Mouse (Mus musculus) T-helper 17 cell (primary cell): Measurements from ENCODE around the gene Nfkb1.

Experiments
- in situ Hi-C, 2 experiments: fragments of 300-600 bp; cut with MboI, MseI; formaldehyde crosslinking; loops; 1 replicate in 1 of 2; 2 replicates in 1 of 2; pipeline ENCODE4 v1.15.1; 2025; ENCODE audit warnings: high pct_unique_total_duplicates in 2 of 2

Nfkb1 gene

DNA sequence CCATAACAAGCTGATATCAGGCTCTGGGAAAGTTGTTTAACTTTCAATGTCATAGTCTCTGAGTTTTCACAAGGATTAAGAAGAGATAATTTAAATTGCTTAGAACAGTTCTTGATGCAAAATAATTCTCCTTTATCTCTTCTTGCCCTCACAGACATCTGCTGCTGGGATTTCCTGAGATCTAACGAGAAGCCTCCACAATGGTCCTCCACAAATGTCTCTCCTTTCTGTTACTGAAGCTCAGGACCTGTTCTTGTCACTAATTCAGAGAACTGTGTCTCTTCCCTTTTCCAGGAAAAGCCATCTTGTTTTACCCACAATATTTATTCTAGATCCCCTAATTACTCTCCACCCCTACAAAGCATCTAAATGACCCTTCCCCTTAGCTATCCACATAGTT lies 56.3 kb downstream of the Nfkb1 start:
- in situ Hi-C loops = no loop called here

DNA sequence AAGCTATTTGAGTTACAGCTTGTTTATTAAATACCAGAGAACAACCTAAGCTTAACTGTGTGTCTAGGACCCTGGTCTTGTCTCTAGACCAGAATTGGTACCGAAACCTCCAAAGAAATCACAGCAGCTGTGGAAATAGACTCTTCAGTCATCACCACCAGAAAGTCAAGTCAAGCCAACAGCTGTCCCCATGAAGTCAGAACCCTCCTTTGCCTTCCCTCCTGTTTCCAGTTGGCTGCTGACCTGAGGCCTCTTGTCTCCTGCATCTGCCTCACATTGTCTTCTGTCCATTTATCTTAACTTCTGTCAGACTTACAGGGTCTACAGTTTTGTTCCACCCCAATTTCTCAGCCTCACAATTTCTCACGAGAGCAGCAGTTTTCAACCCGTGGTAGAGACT lies 57.1 kb downstream of the Nfkb1 start:
- in situ Hi-C loops = no loop called here

DNA sequence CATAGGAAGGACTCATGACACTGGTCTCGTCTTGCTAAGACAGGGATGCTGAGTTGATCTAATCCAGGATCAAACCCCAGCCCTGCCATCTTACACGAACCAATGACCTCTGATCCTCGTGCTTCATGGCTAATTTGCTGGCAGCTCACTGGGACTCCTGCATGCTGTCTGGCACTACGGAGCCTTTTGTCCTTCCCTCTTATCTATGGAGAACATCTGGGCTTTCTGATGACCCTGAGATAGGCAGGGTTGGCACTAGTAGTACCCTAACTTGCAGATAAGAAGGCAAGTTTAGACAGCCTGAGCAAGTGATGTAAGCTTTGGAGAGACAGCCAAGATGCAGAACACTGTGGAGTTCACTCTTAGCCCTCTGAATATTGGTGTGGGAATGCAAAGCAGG lies 59.5 kb downstream of the Nfkb1 start:
- in situ Hi-C loops = no loop called here

DNA sequence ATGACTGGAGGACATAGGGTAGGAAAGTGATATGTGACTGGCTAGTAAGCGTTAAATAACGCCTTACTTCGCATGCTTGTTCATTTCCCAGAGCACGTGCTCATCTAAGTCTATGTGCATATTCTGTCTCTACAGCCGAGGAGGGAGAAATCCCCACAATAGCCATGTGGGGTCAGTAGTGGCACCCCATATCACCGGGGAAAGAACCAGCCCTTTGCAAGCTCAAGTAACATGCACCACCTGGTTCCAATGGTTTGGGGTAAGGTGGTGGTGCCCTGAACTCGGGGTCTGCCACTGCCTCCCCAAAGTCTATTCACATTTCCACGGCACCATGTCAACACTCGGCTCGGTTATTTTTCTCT lies 60.3 kb downstream of the Nfkb1 start:
- in situ Hi-C loops = no loop called here

DNA sequence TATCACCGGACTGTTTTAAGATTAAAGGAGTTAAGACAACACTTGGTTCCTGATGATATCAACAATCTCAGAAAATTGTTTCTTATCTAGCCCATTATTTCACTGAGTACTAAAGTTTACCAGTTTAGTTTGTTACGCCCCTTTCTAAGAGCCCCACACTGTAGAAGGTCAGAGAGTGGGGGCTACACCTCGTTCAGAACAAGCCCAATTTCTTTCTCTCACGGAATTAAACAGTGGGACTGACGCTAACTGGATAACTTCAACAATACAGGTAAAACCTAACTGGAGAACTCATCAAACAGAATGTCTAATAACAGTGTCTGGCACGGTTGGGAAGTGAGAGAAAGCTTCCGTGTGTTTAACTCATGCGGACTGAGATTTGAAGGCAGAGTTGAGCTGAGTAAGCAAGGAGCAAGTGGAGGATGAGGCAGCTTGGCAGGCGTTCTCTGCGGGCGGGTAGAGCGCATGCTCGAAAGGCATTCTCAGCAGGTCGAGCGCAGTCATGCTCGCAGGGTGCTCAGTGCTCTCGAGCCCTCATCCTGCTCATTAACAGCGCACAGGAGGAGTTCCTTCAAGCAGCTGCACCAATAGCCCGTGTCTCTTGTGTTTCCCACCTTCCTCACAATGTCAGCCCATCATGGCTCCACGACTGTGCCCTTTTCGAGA lies 60.8 kb downstream of the Nfkb1 start:
- in situ Hi-C loops = no loop called here

DNA sequence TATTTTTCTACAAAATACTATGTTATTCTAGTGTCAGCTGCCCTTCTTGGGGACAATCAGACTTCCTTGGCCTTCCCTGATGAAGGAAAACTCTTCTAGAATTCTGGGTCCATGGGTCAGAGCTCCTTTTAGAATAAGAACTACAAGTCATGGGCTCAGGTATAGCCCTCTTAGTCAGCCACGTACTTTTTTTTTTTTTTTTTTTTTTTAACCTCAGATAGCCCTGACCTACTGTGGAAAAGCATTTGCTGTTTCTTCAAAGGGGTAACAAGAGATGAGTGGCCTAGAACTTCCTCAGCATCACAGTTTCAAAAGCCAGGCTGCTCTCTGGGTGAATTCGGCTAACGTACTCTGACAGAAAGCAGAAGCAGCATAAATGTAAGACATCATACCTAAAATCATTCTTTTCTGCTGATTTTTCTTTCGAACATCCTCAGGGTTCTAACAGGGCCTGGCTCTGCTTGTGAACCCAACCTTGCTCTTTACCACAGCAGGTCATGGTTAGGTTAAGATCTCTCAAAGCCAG lies 61.5 kb downstream of the Nfkb1 start:
- in situ Hi-C loops = no loop called here

DNA sequence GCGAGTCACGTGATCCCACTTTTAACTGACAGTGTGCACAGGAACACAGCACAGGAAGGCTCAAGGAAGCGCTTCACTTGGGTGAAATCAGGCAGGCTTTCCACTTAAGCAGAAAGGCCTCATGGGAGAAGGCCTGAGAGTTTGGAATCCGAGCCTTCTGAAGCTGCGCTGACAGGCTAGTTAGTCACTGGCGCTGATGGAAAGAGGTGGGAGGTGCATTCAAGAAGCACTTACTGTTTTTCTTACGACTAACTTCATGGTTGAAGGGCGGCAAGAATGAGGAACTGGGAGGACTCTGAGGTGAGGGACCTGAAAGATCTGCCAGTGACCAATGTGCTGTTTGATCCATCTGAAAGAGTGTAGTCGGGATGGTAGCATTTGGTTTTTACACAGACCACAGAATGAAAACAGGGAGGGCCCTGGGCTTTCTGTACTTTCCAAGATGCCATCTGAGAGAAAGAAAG lies 62.6 kb downstream of the Nfkb1 start:
- in situ Hi-C loops = no loop called here

DNA sequence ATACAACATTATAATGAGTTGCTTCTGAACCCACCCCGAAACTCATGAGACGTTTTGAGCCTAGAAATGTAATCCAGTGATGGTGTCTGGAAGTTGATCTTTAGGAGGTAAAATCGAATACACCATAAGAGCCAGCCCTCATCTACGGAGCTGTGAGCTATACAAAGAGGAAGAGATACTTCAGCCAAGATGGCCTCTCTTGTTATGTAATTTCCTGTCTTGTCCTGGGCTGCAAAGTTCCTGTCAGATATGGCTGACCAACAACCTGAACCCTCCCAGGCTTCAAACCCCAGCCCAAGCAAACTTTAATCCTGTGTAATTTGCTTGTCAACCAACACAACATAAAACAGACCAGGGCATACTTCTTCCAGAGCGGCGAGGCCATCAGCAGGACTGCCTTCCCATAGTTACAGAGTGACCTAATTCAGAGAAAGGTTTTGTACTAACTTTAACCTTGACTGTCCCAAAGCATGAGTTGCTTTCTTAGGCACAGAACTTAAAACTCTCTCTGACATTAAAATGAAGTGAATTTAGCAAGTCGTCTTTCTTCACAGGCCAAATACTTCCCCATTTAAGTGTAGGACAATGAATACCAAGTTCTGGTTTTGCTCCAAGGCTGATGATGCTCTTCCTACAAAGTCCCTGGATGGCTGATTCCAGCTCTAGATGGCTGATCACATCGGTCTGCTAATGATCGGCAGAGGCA lies 63.2 kb downstream of the Nfkb1 start:
- in situ Hi-C loops = no loop called here

DNA sequence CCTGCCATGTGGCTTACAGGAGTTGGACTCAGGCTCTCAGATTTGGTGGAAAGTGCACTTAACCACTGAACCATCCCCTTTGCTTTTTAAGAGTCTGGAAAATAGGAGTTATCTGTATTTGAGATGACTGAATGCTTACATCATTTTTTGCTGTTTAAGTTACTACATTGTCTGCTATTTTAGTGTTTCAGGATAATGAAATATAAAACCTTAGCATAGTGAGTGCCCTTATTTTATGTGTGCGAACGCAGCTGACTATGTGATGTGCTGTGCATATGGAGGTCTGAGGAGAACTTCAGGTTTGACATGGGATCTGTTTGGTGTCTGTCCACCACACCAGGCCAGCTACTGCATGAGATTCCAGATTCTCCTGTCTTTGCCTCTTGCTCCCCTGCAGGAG lies 66.1 kb downstream of the Nfkb1 start:
- in situ Hi-C loops = no loop called here

DNA sequence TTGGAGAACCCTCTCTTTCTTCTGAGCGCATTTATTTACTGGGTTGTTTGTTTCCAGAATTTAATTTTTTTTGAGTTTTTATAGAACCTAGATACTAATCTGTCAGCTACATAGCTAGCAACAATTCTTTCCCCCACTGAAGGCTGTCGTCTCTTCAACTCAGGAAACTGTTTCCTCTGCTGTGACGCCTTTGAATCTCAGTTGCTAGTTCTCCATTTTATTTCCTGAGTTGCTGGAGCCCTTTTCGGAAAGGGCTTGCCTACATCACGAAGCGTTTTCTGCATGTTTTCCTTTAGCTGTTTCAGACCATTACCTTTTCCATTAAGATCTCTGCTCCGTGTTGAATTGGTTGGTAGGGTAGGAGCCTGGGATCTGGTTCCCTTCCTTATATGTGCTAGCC lies 74.6 kb downstream of the Nfkb1 start:
- in situ Hi-C loops = no loop called here

DNA sequence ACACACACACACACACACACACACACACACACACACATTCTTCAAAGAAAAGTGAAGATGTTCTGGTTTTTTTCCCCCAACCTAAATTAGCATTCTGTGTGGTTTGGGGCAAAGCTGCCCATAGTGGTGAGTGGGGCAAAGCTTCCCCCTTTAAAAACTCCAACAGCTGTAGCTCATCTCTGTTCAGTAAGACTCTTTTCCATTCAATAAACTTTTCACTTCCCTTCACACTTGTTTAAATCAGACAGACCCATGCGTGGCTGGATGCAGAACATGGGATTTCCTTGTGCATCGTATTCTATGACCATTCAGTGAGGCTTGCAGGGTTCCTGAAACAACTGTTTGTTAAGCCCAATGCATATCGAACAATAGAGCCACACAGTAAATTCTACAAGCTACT lies 77.0 kb downstream of the Nfkb1 start:
- in situ Hi-C loops = no loop called here

DNA sequence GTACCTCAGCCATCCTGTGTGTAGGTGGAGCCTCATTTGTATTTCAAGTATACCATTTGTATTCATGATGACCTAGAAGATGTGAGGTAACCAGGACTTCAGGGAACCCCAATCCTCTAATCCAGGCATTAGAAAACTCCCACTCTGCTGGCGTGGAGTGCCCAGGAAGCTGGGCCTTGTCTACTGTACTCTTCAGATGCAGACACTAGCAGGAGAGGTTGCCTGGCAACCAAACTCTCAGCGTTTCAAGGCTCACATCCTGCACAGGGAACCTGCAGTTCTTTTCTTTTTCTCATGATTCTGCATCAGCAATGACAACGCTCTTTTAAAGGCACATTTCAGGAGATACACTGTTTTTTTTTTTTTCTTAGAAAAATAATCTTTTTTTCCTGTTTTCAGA lies 81.1 kb downstream of the Nfkb1 start:
- in situ Hi-C loops = no loop called here

DNA sequence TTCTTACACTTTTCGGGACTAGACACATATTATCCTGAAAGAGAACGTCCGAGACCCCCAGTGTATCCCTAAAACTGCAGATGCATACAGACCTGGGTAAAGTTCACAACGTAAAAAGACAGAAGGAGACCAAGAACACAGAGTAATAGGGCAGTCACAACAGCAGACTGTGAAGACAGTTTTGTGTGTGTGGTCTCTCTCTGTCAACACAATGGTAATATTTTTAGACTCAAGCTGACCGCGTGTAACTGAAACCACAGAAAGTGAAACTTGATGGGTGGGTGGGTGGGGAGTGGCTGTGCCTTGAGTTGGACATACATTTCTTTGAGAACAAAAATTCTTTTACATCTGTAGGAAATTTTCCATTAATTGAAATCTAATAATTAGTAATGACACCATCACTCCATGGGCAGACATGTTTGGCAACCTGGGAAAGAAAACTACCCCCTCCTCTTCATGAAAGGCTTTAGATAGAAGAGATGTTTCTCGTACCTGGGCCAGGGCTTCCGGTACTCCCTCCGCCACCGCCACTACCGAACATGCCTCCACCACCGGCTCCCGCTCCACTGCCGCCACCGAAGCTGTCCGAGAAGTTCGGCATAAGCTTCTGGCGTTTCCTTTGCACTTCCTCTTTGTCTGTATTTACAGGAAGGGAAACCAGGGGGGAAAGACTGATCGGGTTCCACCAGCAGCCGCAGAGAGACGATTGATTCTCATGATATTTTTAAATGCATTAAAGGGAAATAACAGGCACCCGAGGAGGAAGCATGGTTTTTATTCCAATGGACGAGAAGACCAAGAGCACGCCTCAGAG lies 83.5 kb downstream of the Nfkb1 start:
- in situ Hi-C loops = no loop called here

DNA sequence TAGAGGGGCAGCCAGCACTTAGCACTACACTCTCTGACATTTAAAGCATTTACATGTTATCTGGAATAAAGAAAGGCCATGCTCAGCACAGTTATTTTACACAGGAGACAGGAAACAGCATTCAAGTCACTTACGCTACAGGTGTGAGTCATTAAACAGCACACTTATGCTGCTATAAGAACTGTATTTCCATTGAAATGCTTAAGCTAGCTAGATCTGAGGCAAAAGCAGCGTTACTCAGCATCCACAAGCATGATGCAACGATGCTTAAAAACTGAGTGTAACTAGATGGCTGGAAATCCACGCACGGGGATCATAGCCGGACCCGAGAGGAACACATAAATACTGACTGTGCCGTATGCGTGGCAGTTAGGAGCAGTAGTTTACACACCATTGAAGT lies 84.3 kb downstream of the Nfkb1 start:
- in situ Hi-C loops = no loop called here

DNA sequence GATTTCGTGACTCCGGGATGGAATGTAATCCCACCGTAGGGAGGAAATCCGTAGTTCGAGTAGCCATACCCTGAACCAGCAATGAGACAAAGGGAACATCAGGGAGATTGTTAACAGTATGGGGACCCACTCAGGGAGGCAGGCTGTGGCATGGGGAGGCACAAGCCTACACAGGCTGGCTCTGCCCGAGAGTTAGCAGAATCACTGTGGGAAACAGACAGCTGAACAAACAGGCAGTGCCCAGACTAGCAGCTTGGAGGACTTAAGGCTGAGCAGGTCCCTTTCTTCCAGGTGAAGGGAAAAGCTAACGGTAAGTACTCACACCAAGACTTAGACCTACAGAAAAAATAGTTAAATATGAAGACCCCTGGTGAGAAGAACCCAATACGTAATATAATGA lies 84.8 kb downstream of the Nfkb1 start:
- in situ Hi-C loops = no loop called here

DNA sequence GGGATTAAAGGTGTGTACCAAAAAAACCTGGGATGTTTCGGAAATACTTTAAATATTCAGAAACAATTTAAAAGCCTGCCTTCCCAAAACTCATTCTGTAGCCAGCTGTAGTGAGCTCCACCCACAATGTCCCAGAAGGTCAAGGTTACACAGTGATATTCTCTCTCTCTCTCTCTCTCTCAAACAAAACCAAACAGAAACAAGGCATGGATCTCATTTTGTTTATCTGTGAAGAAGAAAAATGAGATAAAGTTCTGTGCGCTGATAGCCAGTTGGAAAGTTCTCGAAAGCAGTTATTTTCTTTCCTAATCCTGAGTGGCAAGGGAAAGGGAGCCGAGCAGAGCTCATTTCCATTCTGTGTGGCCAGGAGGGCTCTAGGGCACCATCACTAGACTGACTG lies 85.9 kb downstream of the Nfkb1 start:
- in situ Hi-C loops = no loop called here

DNA sequence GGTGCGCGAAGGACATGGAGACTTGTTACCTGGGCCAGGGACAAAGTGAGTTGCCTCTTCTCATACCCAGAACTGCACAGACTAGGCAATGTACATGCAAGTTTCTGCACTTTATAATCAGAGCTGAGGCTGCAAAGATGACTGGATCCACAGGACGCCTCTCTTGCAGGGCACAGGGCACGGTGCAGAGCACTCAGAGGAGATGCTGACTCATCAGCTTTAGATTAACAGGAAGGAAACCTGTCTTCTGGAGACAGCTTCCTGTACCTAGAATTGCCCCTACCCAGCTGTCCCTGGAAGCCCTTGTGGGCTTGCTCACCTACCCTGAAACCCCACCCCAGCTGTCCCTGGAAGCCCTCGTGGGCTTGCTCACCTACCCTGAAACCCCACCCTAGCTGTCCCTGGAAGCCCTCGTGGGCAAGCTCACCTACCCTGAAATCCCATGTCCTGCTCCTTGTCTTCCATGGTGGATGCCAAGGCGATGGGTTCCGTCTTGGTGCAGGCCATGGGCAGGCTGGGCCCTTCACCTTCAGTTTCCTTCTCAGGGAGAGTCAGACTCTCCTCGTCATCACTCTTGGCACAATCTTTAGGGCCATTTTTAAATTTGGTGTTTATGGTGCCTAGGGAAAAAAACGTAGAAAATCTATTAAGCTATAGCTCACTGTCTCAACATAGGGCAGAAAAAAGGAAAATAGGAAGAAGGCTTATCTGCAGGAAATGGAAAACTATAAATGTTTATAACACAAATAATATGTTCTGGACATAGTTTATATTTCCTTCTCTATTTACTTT lies 86.5 kb downstream of the Nfkb1 start:
- in situ Hi-C loops = no loop called here

DNA sequence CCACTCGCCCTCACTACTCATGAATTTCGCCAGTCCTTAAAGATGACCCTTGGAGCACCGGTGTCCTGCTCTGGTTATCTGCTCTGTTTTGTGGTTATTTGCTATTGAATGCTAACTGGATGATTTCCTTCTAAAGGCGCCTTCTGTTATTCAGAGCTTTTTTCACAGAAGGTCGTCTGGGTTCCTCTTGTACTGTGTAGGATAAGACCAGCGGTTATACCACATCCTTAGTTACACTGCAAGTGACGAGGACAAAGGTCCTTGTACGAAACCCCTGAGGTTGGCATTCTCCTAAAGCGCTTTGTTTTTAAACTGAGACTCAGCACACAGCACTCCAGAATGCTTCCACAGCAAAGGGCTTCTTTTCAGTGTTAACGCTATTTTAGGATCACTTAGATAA lies 88.6 kb downstream of the Nfkb1 start:
- in situ Hi-C loops = no loop called here

DNA sequence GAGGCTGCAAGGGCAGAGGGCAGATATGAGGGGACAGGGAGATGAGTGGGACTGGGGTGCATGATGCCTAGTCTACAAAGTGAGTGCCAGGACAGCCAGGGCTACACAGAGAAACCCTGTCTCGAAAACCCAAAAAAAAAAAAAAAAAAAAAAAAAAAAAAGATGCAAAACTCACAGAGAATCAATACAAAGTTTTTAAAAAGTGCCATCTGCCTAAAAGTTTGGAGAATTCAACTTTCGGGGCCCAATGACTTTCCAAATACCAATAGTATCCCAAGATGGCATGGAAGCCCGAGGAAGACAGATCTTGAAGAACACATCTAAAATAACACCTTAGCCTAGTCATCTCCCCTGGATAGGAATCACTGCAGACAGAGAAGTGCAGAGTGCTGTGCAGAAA lies 93.0 kb downstream of the Nfkb1 start:
- in situ Hi-C loops = no loop called here

DNA sequence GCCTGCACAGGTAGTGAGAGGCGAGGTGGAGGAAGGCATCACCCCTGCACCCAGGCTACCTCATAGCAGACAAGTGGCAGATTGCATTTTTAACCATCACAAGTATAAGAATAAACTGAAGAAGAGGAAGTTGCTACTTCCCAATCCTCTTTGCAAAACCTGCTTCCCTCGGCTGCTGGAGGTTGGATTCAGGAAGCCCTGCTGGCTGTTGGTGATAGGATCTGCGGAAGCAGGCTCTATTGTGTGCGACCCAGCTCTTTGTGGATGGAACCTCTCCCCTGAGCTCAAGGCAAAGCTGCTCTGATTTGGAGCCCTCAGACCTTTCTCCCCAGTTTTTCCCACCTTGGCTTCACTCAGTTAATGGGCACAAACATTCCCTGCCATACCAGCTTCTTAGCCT lies 94.3 kb downstream of the Nfkb1 start:
- in situ Hi-C loops = no loop called here

DNA sequence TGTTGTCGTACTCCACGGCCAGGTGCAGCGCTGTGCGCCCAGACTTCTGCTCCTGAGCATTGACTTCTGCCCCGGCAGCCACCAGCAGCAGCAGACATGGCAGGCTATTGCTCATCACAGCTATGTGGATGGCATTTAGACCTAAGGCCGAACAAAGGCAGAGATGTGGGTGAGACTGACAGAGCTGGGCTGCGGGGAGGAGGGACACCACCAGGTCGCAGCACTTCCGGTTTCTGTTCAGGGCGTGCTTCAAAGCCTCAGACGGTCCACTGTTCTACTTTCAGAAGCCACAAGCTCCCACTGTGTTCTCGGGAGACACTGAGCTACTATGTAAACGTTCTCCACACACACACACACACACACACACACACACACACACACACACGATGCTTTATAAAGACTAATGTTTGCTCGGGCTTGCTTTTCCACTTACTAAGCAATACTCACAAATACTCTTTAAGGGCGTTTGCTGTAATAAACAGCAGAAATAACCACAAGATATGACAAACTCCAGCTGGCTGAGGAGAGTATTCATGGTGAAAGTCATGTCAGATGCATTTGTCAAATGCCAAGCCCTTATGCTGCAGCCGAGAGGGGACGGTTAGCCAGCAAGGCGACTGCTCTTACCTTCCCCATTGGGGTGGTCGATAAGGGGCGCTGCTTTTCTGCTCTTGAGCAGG lies 97.0 kb downstream of the Nfkb1 start:
- in situ Hi-C loops = no loop called here
